Mouse (Mus musculus): ENCODE results near the gene Tmem50a.

The Tmem50a gene

DNA sequence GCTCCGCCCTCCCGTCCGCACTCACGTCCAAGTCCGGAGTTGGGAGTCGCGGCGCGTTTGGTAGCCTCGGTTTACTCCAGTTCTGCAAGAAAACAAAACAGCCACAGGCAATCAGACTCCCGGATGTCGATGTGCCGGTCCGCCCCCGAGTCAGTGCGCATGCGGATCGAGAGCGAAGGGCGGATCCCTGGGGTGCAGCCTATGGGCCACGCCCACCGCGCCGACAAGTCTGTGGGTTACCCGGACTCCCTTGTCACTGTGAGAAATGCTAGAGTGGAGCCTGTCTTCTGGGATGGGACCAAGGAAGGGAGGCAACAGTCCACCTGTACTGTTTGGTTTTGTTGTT lies at the start of gene Tmem50a:
Tmem50a (minus strand) TSS at position 161 of the 346 bp plus-strand sequence.
- DNase-seq (ENCODE audit: low spot score): peak; percentile 91

DNA sequence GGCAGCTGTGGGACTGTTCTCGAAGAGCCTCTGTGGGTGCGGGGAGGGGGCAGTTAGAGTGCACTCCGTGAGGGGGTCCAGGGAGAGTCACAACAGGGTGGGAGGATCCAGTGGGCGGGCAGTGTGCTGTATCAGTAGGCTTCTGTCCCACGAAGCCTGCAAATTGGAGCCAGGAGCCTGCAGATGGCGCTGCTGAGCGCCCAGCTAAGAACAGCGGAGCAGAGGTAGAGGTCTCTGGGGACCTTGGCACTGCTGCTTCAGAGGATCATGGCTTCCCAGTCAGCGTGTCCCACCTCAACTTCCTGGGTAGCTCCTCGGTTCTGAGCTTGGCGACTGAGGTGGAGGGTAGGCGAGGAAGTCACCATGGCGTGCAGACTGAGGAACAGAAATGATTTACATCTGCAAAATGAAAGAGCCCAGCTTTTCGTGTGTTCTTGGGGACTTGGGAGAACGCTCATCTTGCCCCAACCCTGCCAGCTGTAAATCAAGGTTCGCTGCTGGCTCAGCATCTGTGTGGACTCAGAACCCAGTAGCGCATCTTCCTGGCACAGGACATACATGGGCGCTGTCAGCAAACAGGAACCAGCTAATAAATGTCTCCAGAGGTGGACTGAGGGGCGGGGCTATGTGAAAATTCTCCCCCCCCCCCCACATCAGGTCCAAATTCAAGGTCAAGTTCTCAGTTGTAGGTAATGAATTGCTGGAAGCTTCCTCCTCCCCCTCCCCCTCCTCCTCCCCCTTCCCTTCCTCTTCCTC lies 48.4 kb upstream of the Tmem50a start:
- peak; percentile 75 for DNase-seq (ENCODE audit: low spot score)

GRCm38 (mm10) chr4:134956328-134956727 lies 41.5 kb upstream of the Tmem50a start:
- peak; percentile 60 for DNase-seq (ENCODE audit: low spot score)

- DNase-seq (ENCODE audit: low spot score): no peak
Observed at GRCm38 (mm10) chr4:134955845-134956244, 41.0 kb upstream of the Tmem50a start.

GRCm38 (mm10) chr4:134955196-134955595 lies 40.4 kb upstream of the Tmem50a start:
- no peak for DNase-seq (ENCODE audit: low spot score)

- no peak for DNase-seq (ENCODE audit: low spot score)
Observed at GRCm38 (mm10) chr4:134954461-134954860, 39.6 kb upstream of the Tmem50a start.

DNA sequence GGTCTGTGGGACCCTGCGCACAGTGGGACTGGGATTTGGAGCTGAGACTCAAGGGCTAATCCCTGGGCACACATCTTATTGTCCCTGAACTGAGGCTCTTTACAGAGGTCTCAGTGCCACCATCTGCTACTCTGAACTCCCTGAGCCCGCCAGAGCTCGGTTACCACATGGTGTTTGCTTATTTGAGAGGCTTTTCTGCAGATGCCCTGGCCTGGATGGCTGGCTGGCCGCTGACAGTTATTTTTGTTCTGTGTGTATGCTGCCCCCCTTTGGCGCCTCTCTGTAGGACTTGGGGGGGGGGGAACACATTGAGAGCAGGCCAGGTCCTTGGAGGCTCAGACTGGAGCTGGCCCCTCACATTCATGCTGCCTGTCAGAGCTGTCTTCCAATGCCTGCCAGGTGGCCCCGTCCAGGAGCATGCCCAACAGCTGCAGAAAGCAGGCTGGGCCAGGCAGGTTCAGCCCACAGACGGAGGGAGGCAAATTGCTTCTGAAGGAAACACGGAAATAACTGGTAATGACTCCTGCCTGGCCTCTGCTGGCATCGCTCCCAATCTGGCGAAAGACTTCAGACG lies 35.8 kb upstream of the Tmem50a start:
- DNase-seq (ENCODE audit: low spot score): peak; percentile 29

DNA sequence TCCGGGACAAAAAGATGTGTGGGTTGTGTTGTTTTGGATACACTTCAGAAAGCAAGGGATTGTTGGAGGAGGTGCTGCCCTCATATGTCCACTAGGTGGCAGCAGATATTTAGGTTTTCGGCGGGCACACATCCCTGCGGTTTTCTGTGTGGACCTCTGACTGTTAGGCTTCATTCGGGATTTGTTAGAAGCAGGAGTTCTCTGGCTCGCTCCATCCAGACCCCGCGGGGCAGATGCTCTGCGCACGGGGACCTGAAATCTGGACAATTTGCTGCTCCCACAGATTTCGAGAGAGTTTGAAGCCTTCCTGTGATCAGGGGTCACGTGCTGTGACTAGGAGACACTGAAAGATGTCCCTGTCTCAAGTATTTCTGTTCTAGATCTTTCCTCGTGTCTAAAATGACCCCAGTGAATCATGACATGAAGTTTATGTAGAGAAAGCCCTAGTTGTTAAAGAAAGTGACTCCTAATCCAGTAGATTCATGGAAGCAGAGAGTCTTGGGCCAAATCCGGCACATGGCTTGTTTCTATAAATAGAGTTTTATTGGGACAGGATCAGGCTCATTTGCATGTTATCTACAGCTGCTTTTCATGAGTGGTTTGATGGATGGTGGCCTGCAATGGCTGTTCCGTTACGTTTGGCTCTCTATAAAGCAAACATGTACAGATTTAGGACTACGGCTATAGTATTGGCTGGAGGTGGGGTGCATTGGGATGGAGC lies 31.4 kb upstream of the Tmem50a start:
- peak; percentile 70 for DNase-seq (ENCODE audit: low spot score)

DNA sequence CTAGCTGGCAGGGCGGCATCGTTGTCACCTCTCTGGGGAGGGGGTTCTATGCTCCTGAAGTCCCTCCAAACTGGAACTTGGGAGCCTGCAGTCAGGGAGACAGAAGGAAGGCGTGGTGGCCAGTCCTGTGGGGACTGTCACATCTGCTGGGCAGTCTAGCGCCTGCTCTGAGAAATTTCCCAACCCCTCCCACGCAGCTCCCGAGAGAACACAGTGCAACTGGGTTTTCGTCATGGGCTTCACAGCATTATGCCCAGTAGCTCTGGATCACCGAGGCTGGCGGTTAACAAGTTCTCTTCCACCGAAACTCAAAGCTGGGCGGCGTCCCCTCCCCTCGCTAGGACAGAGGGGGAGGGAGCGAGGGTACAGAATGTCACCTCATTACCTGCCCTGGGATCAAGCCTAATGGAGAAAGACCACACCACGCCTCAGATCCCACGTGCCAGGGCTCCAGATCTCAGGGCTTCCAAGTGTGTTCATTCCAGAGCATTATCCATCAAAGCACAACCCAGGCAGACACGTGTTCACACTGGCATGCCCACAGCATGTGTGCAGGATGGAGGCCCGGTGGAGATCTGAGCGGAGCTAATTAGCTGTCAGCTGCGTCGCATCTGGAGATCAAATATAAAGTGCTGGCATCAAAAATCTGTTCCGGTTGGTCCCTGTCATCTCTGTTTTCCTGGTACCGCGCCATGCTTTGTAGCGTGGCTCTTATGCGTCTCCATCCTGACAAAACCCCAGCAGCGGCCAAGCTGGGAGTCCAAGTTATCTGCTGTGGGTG lies 29.1 kb upstream of the Tmem50a start:
- no peak for DNase-seq (ENCODE audit: low spot score)

DNA sequence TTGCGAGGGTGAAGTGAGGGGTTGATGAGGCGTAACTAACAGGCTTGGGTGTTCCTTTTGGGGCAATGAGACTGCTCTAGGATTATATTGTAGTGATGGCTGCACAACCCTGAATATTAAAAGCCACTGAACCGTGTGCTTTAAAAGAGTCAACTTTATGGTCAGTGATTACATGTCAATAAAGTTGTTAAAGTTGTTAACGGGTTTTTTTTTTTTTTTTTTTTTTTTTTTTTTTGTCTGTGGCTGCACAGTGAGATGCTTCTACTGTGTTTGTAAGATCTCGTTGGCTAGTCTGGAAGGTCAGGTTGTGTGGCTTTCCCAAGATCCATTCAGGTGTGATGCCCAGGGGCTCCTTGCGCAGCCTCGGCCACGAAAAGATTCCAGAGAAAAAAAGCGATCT lies 25.1 kb upstream of the Tmem50a start:
- DNase-seq (ENCODE audit: low spot score): no peak

DNA sequence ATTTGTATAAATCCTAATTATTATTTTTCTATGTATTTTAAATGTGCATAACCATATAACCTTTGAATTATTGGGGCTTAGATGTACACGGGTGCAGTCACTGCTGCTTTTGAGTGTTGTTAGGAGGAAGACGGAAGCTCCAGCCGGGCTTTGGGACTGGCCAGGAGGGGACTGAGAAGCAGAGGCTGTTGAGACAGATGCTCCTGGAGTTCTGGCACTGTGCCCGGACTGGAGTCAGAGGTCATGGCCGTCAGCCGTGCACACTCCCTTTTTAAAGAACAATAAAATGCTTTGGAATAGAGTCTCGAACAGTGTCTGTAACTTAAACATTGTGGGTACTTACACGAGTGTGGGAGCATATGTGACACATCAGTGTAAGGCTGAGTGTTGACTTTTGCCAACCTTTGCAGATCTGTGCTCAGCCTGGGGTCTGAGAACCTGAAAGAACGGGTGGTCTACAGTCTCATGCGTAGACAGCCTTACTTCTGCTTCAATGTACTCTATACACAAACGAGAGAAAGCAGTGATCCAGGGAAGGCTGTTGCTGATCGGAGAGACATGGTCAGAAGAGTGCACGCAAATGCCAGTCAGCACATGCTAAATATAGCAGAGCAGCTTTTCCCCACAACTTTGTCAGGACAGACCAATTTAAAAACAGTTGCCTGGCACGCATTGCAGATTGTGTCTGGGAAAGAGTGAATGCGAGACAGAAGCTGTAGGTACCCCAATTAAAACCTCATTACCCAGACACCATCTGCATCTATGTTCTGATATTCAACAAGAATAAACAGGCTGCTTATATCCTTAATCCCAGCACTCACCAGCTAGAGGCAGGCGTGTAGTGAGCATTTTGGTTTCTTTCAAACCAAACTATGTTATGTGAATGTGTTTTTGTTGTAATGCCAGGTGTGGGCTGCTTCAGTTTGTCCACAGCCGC lies 22.7 kb upstream of the Tmem50a start:
- no peak for DNase-seq (ENCODE audit: low spot score)

DNA sequence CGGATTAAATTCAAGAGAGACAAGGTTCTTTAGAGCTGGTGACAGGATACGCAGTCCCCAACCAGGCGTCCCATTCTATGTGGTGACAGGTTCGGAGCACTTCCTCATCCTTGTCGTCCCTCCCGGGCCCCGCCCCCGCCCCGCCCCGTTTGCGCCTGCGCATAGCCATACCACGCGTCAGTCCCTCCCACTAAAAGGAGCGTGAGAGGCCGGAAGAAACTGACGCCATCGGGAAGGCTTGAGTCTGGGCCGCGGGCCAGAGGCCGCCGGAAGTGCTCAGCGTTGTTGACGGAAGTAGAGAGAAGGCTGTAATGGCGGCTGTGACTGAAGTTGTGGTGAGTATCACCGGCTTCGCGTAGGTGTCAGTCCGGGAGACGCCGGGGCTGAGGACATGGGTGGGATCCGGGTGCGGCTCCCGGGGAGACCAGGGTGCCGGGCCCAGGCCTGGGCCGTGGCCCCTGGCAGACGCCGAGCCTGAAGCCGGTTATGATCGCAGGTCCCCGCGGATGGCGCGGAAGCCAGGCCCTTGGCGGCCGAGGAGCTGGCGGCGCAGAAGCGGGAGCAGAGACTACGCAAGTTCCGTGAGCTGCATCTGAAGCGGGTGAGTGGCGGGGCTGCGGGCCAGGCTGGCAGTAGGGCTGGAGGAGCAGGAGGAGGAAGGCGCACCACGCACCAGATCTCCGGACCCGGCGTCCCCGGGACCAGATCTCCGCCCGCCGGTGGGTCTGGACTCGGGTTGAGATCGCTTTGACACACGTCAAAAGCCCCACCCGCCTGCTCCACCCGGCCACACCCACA lies 16.1 kb upstream of the Tmem50a start, which contains the start of gene Syf2:
Syf2 (plus strand) TSS at position 215 of the 798 bp plus-strand sequence.
- DNase-seq (ENCODE audit: low spot score): peak; percentile 95

DNA sequence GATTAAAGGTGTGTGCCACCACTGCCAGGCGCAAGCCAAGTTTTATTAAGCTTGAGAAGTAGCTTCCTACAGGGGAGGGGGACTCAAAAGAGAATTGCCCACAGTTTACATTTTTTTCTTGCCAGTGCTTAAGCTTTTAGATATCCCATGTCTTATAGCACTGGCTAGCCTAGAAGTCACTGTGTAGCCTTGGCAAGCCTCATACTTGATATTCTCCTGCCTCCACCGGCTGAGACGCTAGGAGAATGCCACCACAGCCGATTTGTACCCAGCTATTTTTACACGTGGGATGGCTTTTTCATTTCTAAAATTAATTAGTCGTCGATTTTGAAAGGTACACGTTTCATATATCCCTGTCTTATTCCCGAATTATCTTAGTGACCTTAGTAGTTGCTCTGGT lies 15.4 kb upstream of the Tmem50a start:
- no peak for DNase-seq (ENCODE audit: low spot score)

DNA sequence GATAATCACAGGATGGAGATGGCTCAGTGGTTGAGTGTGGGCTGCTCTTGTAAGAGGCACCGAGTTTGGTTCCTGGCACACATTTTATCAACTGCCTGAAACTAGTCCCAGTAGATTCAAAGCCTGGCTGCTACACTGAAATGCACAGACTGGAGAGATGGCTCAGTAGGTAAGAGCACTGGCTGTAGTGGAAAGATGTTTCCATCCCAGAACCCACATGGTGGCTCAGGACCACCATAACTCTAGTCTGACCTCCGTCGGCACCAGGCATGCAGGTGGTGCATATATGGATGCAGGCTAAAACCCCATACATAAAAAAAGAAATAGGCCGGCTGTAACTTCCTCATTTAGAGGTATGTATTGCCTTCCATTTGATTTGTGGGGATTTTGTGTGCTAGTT lies 14.7 kb upstream of the Tmem50a start:
- DNase-seq (ENCODE audit: low spot score): no peak

DNA sequence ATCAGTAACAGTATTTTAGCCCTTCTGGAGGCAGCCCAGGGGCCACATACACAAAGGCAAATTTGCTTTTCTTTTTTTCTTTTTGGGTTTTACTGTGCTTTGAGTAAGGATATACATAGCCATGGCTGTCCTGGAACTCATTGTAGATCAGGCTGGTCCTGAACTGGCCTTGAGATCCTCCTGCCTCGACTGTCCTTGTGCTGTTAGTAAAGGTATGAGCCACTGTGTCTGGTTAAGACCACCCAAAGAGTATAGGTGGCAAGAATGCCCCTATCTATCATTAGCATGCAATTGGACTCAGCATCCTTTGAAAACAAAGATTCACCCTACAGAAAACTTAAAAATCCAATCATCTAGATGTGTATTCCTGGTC lies 13.6 kb upstream of the Tmem50a start:
- DNase-seq (ENCODE audit: low spot score): no peak

- no peak for DNase-seq (ENCODE audit: low spot score)
Observed at GRCm38 (mm10) chr4:134927815-134928463, 13.1 kb upstream of the Tmem50a start.

DNA sequence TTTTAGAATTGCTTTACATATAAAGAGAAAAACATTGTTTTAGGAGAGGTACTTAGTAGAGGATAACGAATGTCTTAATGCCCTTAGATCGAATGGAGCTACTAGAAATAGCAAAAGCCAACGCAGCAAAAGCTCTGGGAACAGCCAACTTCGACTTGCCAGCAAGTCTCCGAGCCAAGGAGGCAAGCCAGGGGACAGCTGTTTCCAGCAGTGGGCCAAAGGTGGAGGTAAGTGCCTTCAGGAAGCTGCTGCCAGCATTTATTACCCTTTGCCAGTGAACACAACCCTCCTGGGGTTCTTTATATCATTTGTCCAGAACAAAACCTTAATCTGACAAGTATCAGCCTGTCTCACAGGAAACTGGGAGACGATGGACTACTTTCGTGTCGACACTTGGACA lies 10.4 kb upstream of the Tmem50a start:
- no peak for DNase-seq (ENCODE audit: low spot score)

- peak; percentile 64 for DNase-seq (ENCODE audit: low spot score)
Observed at GRCm38 (mm10) chr4:134924019-134924741, 9.4 kb upstream of the Tmem50a start.

Data from testis, postnatal 14 days (tissue).